Mouse (Mus musculus): ENCODE results near the gene Slc25a28.

DNA sequence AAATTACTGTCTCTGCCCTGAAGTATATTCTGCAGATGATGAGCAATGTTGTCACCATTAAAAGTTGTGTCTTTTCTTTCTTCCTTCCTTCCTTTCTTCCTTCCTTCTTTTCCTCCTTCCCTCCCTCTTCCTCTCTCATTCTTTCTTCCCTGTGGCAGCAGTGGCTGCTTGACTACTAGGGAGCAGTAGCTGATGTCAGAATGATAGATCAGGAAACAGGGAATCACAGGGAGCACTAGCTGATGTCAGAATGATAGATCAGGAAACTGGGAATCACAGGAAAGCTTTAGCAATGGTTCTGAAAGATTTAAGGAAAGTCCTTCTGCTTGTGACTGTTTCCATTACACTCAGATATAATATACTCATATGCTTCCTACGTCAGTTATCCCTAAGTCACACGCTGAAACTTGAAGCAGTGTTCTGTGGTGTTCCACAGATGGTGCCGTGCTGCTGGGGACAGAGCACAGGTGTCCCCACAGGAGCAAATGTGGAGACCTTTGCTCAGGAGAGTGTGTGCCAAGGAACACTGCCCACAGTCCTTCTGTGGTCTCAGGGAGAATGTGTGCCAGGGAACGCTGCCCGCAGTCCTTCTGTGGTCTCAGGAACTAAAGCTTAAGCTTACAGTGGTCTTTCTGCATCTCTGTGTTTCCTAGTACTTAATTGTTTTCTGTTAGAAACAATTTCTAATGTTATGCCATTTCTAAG lies 23.1 kb upstream of the Slc25a28 start:
- TF ChIP-seq CTCF (IDR thresholded peaks at IDR 0.05; ENCODE audit: extremely low read depth, insufficient read depth, low read length) (no peak), POLR2A (IDR thresholded peaks at IDR 0.05; ENCODE audit: extremely low read depth, insufficient read depth, low read length) (no peak)
